Mouse (Mus musculus): ENCODE data around the gene Hhat. TPM values are rescaled to one million over a fixed set of nuclear protein-coding genes. Genes with fewer than 3 reads are reported as not detected.

Gene Hhat
- 0.39 and 0.92 TPM in 2 replicates for polyA plus RNA-seq (2012; ENCODE audit: insufficient read depth, insufficient read length, missing spikeins)

DNA sequence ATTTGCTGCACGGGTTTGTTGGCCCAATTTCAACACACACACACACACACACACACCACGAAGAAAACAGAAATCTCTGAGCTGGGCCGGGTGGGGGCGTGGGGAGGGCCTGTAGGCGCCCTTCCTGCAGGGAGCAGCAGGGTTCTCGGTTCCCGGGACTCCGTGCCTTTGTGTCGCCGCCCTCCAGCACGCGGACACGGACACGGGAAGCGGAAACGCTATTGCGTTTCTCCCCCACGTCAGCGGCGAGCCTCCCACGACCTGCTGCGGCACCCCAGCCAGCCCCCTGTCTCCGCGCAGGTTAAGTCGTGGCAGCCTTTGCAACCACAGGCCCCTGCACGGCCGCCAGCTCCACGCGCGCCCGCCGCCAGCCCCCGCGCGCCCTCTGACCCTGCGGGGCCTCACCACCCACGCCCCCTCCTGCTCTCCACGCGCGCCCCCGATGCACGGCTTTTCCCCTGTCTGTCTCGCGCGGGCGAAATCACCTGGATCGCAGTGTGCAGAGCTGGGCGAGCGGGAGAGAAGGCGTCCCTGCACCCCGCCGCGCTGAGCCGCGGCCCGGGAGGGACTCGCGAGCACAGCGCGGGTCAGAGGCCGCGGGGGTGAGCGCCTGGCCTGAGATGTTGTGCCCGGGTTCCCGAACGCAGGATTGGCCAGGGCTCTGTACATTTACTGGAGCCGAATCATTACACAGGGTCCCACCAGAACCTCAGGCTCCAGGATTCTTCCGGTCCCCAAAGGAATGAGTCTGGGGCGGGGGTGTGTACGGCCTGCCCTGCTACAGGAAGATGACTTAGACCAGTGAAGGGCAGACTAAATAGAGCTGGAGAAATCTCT, at the start of gene Hhat:
Gene Hhat (minus strand): TSS at position 729 of the 837 bp plus-strand sequence.
- Histone ChIP-seq H3K27ac (ENCODE audit: insufficient read depth, low read depth, low read length) (0 out of 2 replicates have a peak within 1 kb of the TSS, but pooled peaks have one; percentile 3), H3K4me3 (ENCODE audit: insufficient read depth, low read length) (peak within 1 kb of the TSS; percentile 64), H3K4me1 (ENCODE audit: control insufficient read depth, insufficient read depth, low read length) (peaks cover 4% of the 10 kb centered on the region)
- TF ChIP-seq CTCF (IDR thresholded peaks at IDR 0.05; ENCODE audit: low read depth, low read length) = no peak
- no peak for TF ChIP-seq POLR2A (IDR thresholded peaks at IDR 0.05; ENCODE audit: borderline replicate concordance, low read depth, low read length)

DNA sequence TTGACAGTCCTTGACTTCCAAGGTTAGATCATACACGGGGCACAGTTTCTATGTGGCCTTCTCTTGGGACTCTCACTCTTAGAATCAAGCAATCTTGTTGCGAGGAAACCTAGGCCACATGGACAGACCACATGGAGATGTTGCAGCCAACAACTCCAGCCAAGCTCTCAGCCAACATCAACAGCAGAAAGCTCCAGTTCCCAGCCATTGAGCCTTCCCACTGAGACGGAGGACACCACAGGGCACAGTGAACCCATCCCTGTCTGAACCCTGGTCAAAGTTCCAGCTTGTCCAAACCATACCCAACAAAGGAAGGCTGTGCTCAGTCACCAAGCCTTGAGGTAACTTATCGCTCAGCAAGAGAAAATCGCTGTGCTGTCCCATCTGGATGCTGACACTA, 47.3 kb upstream of the Hhat start:
- H3K4me3 ChIP-seq (ENCODE audit: insufficient read depth, low read length) = no peak overlapping the region
- no peaks in the 10 kb centered on the region for H3K4me1 ChIP-seq (ENCODE audit: control insufficient read depth, insufficient read depth, low read length)
- TF ChIP-seq POLR2A (IDR thresholded peaks at IDR 0.05; ENCODE audit: borderline replicate concordance, low read depth, low read length) = no peak
- no peak overlapping the region for H3K27ac ChIP-seq (ENCODE audit: insufficient read depth, low read depth, low read length)

DNA sequence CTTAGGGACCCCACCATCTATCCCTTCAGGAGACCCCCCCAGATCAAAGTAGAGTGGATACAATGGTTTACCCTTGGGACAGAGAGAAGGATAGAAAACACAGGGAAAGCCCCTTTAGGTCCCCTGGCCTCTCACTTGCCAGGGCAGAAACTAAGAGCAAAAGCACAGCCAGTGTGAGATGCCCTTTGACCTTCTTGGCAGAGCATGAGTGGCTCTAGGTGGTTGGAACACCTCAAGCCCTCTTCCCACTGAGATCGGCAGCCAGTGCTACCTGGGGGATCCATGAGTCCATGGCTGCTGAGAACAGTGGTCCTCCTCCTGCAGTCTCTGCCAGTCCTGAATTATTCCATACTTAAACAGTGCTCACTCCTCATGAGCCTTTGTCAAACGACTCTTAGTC, 44.8 kb upstream of the Hhat start:
- Histone ChIP-seq H3K4me3 (ENCODE audit: insufficient read depth, low read length) (no peak overlapping the region), H3K27ac (ENCODE audit: insufficient read depth, low read depth, low read length) (no peak overlapping the region), H3K4me1 (ENCODE audit: control insufficient read depth, insufficient read depth, low read length) (no peaks in the 10 kb centered on the region)
- no peak for TF ChIP-seq CTCF (IDR thresholded peaks at IDR 0.05; ENCODE audit: low read depth, low read length)
- TF ChIP-seq POLR2A (IDR thresholded peaks at IDR 0.05; ENCODE audit: borderline replicate concordance, low read depth, low read length) = no peak

DNA sequence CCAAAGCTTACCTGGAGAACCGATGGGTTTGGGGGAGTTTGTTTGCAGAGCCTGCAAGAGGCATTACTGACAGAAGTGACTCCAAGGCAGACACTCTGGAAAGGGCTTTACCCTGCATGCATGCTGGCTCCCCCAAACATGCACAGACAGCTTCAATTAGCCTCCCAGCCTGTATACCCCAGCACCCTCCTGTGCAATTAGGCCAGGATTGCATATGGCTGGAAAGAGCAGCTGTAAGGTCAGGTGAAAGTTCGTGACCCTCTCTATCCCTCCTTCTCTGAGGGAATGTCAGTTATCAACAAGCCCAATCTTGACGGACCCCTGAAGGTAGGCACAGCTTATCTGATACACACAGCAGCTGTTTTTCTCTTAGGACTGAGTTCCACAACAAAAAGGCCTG, 43.7 kb upstream of the Hhat start:
- Histone ChIP-seq H3K27ac (ENCODE audit: insufficient read depth, low read depth, low read length) (no peak overlapping the region), H3K4me3 (ENCODE audit: insufficient read depth, low read length) (no peak overlapping the region), H3K4me1 (ENCODE audit: control insufficient read depth, insufficient read depth, low read length) (no peaks in the 10 kb centered on the region)
- no peak for TF ChIP-seq POLR2A (IDR thresholded peaks at IDR 0.05; ENCODE audit: borderline replicate concordance, low read depth, low read length)
- TF ChIP-seq CTCF (IDR thresholded peaks at IDR 0.05; ENCODE audit: low read depth, low read length) = no peak

DNA sequence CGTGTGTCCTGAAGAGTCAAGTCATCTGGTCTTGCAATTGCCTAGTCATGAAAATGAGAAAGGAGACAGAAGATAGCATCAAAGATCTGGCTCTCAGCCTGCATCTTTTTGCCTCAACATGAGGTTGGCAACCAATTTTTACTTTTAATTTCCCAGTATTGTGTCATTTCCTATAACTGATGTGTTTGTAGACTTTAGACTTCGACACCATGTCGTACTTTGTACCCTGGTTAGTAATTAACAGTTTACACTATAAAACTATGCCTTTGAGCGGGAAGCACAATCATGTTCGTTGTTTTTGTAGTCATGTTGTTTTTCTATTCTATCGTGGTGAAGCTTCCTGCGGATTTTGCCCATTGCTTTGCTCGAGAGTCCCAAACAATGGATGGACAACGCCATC, 41.7 kb upstream of the Hhat start:
- Histone ChIP-seq H3K4me1 (ENCODE audit: control insufficient read depth, insufficient read depth, low read length) (no peaks in the 10 kb centered on the region), H3K4me3 (ENCODE audit: insufficient read depth, low read length) (no peak overlapping the region), H3K27ac (ENCODE audit: insufficient read depth, low read depth, low read length) (no peak overlapping the region)
- TF ChIP-seq CTCF (IDR thresholded peaks at IDR 0.05; ENCODE audit: low read depth, low read length) (no peak), POLR2A (IDR thresholded peaks at IDR 0.05; ENCODE audit: borderline replicate concordance, low read depth, low read length) (no peak)

DNA sequence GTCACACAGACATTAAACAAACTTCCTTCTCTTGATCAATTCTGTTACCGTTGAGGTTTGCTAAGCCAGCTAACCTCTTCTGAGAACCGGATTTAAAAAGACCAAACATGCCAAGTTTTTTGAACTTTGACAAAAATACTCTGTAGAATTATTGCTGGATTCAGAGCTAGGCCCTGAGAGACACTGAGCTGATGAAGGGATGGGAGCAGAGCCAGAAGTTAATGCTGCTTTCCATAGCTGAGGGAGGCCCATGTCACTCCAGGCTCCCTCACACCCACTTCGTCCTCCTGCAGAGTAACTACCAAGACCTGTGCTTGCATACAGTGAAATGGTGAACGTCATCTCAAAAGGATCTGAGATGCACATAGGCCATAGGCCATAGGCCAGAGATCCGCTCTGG, 41.3 kb upstream of the Hhat start:
- Histone ChIP-seq H3K4me1 (ENCODE audit: control insufficient read depth, insufficient read depth, low read length) (no peaks in the 10 kb centered on the region), H3K4me3 (ENCODE audit: insufficient read depth, low read length) (no peak overlapping the region)
- no peak for TF ChIP-seq POLR2A (IDR thresholded peaks at IDR 0.05; ENCODE audit: borderline replicate concordance, low read depth, low read length)

DNA sequence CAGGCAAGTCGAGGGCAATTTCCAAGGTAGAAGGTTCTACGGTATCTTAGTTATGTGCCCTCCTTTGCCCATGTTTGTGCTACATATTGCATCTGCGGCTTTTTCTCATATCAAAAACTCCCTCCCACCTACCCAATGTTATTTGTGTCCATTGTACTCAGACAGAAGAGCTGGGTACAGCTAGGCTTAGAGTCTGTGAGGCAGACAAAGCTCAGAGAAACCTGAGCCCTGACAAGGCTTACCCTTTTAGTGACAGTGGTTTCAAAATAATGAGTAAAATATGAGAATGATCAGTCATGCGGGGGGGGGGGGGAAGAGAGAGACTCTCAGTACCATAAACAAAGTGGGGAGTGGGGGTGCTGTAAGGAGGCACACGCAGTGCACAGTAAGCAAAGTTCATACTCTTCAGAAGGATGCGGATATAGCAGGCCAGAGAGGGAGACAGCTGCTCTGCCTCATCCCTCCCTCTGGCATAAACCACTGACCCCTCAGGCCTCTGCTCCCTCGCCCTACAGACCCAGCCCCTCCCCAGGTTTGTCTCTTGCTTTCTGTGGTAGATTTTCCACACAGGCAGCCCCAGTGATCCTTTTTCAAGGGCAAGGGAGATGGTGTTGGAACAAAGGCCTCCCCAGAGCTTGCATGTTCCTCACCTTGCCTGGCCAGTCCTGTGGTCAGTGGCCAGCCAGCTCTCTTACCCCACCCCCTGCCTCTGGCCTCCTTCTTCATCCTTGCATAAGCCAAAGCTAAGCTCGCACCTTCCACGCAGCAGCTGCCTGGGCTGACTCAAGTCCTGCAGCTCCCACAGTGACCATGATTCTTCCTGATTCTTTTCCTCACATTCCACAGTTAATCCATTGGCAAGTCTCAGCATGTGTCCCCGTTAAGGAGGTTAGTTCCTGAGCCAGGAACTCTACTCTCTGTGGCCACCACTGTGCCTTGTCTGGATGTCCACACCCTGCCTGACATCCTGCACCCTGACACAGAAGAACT, 35.4 kb upstream of the Hhat start:
- Histone ChIP-seq H3K27ac (ENCODE audit: insufficient read depth, low read depth, low read length) (no peak overlapping the region), H3K4me1 (ENCODE audit: control insufficient read depth, insufficient read depth, low read length) (no peaks in the 10 kb centered on the region), H3K4me3 (ENCODE audit: insufficient read depth, low read length) (no peak overlapping the region)
- TF ChIP-seq POLR2A (IDR thresholded peaks at IDR 0.05; ENCODE audit: borderline replicate concordance, low read depth, low read length) = no peak
- no peak for TF ChIP-seq CTCF (IDR thresholded peaks at IDR 0.05; ENCODE audit: low read depth, low read length)

More for the DNA sequence above, 41.3 kb upstream of the Hhat start:
- H3K27ac ChIP-seq (ENCODE audit: insufficient read depth, low read depth, low read length) = no peak overlapping the region

DNA sequence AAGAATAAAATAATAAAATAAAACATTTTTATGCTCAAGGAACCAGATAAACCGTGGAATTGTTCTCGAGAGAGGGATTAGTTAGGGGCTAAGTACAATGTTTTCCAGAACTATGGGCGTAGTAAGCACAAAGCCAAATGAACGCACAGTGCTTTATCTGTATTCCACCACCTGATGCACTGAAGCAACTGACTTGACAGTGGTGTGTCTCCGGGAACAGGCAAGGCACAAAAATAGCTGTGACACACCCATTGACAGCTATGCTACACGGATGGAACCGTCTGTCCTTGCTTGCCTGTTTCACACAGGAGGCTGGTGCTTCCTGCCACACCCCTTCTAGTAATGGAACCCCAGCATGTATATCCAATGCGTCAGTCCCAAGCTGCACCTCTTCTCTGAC, 29.3 kb upstream of the Hhat start:
- Histone ChIP-seq H3K27ac (ENCODE audit: insufficient read depth, low read depth, low read length) (no peak overlapping the region), H3K4me3 (ENCODE audit: insufficient read depth, low read length) (no peak overlapping the region), H3K4me1 (ENCODE audit: control insufficient read depth, insufficient read depth, low read length) (no peaks in the 10 kb centered on the region)
- TF ChIP-seq POLR2A (IDR thresholded peaks at IDR 0.05; ENCODE audit: borderline replicate concordance, low read depth, low read length) (no peak), CTCF (IDR thresholded peaks at IDR 0.05; ENCODE audit: low read depth, low read length) (no peak)

DNA sequence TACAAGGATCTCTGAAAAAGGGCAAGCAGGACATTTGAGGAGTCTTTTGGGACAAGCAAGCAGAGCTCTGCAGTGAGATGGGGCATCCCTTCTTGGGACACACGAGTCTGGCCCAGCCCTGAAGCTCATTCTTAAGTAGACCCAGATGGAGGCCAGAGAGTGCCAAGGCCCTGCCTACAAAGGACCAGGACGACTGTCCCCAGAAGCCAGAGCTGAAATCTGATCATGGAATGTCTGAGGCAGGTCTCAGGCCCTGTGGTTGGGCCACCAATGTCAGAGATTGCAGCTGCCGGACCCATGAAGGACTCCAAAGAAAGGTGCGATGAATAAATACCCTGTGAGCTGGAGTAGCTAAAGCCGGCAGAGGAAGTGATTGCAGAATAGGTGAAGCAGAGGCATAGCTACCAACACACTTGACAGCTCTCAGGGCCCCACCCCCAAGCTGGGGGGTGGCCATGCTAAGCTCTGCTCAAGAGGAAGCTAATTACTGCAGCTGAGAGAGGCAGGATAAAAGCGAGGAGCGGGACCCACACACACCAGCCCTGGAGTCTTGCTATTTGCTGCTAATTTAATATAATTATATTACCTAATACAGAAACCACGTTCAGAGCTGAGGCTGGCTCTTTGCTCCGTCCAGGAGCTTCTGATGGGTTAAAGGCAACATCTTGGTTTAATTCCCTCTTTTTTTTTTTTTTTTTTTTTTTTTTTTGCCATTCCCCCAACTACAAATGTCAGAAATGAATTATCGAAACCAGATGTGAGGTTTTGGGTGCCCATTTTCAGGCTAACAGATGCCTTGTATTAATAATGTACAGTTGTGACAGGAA, 28.4 kb upstream of the Hhat start:
- H3K27ac ChIP-seq (ENCODE audit: insufficient read depth, low read depth, low read length) = no peak overlapping the region
- no peaks in the 10 kb centered on the region for H3K4me1 ChIP-seq (ENCODE audit: control insufficient read depth, insufficient read depth, low read length)
- no peak for TF ChIP-seq POLR2A (IDR thresholded peaks at IDR 0.05; ENCODE audit: borderline replicate concordance, low read depth, low read length)
- no peak for TF ChIP-seq CTCF (IDR thresholded peaks at IDR 0.05; ENCODE audit: low read depth, low read length)
- no peak overlapping the region for H3K4me3 ChIP-seq (ENCODE audit: insufficient read depth, low read length)

Measured in bone marrow macrophage, adult 2 months (primary cell).